Mouse (Mus musculus) CD8-positive naive resting alpha-beta T cell, adult 57 days (primary cell): ENCODE data around the gene Pfas. TPM values are rescaled to one million over a fixed set of nuclear protein-coding genes. Genes with fewer than 3 reads are reported as not detected.

Experiments used
- total RNA-seq: library from RNA; stranded (reverse); gene quantifications from one replicate; pipeline ENCODE4 v1.2.4, GENCODE M21; 2023

Pfas gene
- 28.8 TPM for total RNA-seq

GRCm38 (mm10) chr11:69008182-69009121, at the start of gene Pfas:
Pfas (minus strand) TSS chr11:69008460.

GRCm38 (mm10) chr11:69045531-69046394, 37.5 kb upstream of the Pfas start, which contains the start of gene Aurkb:
Aurkb (plus strand) TSS chr11:69045647.

GRCm38 (mm10) chr11:69015644-69016441, 7.6 kb upstream of the Pfas start, which contains the start of gene Ctc1:
Ctc1 (plus strand) TSS chr11:69015911.

GRCm38 (mm10) chr11:68975085-68975484, 33.2 kb downstream of the Pfas start, which contains the start of gene Rangrf:
Rangrf (minus strand) TSS chr11:68975185.

GRCm38 (mm10) chr11:68967337-68968282, 40.6 kb downstream of the Pfas start, which contains the start of gene Slc25a35:
Slc25a35 (plus strand) TSS chr11:68968131.

GRCm38 (mm10) chr11:68957308-68957707, 51.0 kb downstream of the Pfas start, which contains the start of gene Arhgef15:
Arhgef15 (minus strand) TSS chr11:68957480.

Other genes with a start within 250 kb of the Pfas start
- gene Ndel1, start 136.6 kb downstream of the Pfas start, total RNA-seq, result 74.7 TPM
- not detected for gene Rnf222, start 119.9 kb downstream of the Pfas start, total RNA-seq
- 3,156 TPM for gene Rpl26, start 106.9 kb downstream of the Pfas start, total RNA-seq
- not detected for gene Odf4, start 81.4 kb downstream of the Pfas start, total RNA-seq
- not detected for gene Arhgef15, start 51.0 kb downstream of the Pfas start, total RNA-seq
- gene Slc25a35, start 40.3 kb downstream of the Pfas start, total RNA-seq, result 1.9 TPM
- gene Rangrf, start 33.3 kb downstream of the Pfas start, total RNA-seq, result 10.7 TPM
- 22.0 TPM for gene Ctc1, start 7.5 kb upstream of the Pfas start, total RNA-seq
- 1.1 TPM for gene Aurkb, start 37.2 kb upstream of the Pfas start, total RNA-seq
- 10.6 TPM for gene Borcs6, start 51.3 kb upstream of the Pfas start, total RNA-seq
- gene Tmem107, start 62.3 kb upstream of the Pfas start, total RNA-seq, result 3.6 TPM
- 328 TPM for gene Vamp2, start 80.0 kb upstream of the Pfas start, total RNA-seq
- 415 TPM for gene Per1, start 86.8 kb upstream of the Pfas start, total RNA-seq
- gene Hes7, start 111.9 kb upstream of the Pfas start, total RNA-seq, result not detected
- not detected for gene 9130213A22Rik, start 114.1 kb upstream of the Pfas start, total RNA-seq
- 0.40 TPM for gene Aloxe3, start 117.4 kb upstream of the Pfas start, total RNA-seq
- gene Alox12b, start 148.5 kb upstream of the Pfas start, total RNA-seq, result not detected
- gene Alox8, start 189.4 kb upstream of the Pfas start, total RNA-seq, result not detected
- gene Gucy2e, start 228.6 kb upstream of the Pfas start, total RNA-seq, result not detected